Mouse (Mus musculus): Measurements from ENCODE around the gene Mef2d. TPM values are rescaled to one million over a fixed set of nuclear protein-coding genes. Genes with fewer than 3 reads are reported as not detected.

Mef2d gene
- total and polyA plus RNA-seq, 2 experiments from 2014 or later = 34.0 to 53.0 TPM

- Histone ChIP-seq H3K4me1 (ENCODE audit: insufficient read depth) (no peaks in the 10 kb centered on the region), H3K27me3 (ENCODE audit: insufficient read depth, low read length) (no peaks in the 10 kb centered on the region), H3K9me3 (ENCODE audit: low read length) (no peaks in the 10 kb centered on the region), H3K27ac (ENCODE audit: low read depth, low read length) (no peak overlapping the region), H3K4me2 (ENCODE audit: low read depth) (no peak overlapping the region), H3K9ac (no peak overlapping the region), H3K4me3 (ENCODE audit: low read depth, low read length) (no peak overlapping the region), H3K36me3 (ENCODE audit: insufficient read depth) (no peaks in the 10 kb centered on the region)
- 60% methylated on average over 3 of the region's 3 CpGs for WGBS
- no peak for TF ChIP-seq CTCF (IDR thresholded peaks at IDR 0.05; ENCODE audit: low read depth)
- ATAC-seq (no peak), DNase-seq (no peak)
Measured at GRCm38 (mm10) chr3:88127636-88128035, 14.5 kb upstream of the Mef2d start.

GRCm38 (mm10) chr3:88128056-88128455 lies 14.1 kb upstream of the Mef2d start:
- ATAC-seq = no peak
- no peaks in the 10 kb centered on the region for H3K4me1 ChIP-seq (ENCODE audit: insufficient read depth)

GRCm38 (mm10) chr3:88129006-88129405 lies 13.2 kb upstream of the Mef2d start:
- Histone ChIP-seq H3K9me3 (ENCODE audit: low read length) (no peaks in the 10 kb centered on the region), H3K4me3 (ENCODE audit: low read depth, low read length) (no peak overlapping the region), H3K27me3 (ENCODE audit: insufficient read depth, low read length) (no peaks in the 10 kb centered on the region), H3K4me2 (ENCODE audit: low read depth) (no peak overlapping the region), H3K36me3 (ENCODE audit: insufficient read depth) (no peaks in the 10 kb centered on the region), H3K4me1 (ENCODE audit: insufficient read depth) (no peaks in the 10 kb centered on the region), H3K9ac (no peak overlapping the region), H3K27ac (ENCODE audit: low read depth, low read length) (no peak overlapping the region)
- ATAC-seq = no peak
- 46% methylated on average over 4 of the region's 4 CpGs for WGBS
- no peak for TF ChIP-seq CTCF (IDR thresholded peaks at IDR 0.05; ENCODE audit: low read depth)
- no peak for DNase-seq

More at GRCm38 (mm10) chr3:88128056-88128455, 14.1 kb upstream of the Mef2d start:
- no peak for DNase-seq
- H3K36me3 ChIP-seq (ENCODE audit: insufficient read depth) = no peaks in the 10 kb centered on the region
- H3K27me3 ChIP-seq (ENCODE audit: insufficient read depth, low read length) = no peaks in the 10 kb centered on the region
- H3K4me3 ChIP-seq (ENCODE audit: low read depth, low read length) = no peak overlapping the region
- TF ChIP-seq CTCF (IDR thresholded peaks at IDR 0.05; ENCODE audit: low read depth) = no peak
- no peaks in the 10 kb centered on the region for H3K9me3 ChIP-seq (ENCODE audit: low read length)
- H3K27ac ChIP-seq (ENCODE audit: low read depth, low read length) = no peak overlapping the region
- no peak overlapping the region for H3K9ac ChIP-seq
- WGBS = 79% methylated on average over 5 of the region's 5 CpGs
- no peak overlapping the region for H3K4me2 ChIP-seq (ENCODE audit: low read depth)

GRCm38 (mm10) chr3:88131071-88131470 lies 11.1 kb upstream of the Mef2d start:
- no peak for DNase-seq
- Histone ChIP-seq H3K27me3 (ENCODE audit: insufficient read depth, low read length) (no peaks in the 10 kb centered on the region), H3K36me3 (ENCODE audit: insufficient read depth) (no peaks in the 10 kb centered on the region), H3K4me3 (ENCODE audit: low read depth, low read length) (no peak overlapping the region), H3K4me2 (ENCODE audit: low read depth) (no peak overlapping the region), H3K9me3 (ENCODE audit: low read length) (no peaks in the 10 kb centered on the region), H3K9ac (no peak overlapping the region), H3K4me1 (ENCODE audit: insufficient read depth) (no peaks in the 10 kb centered on the region), H3K27ac (ENCODE audit: low read depth, low read length) (no peak overlapping the region)
- whole genome bisulfite sequencing = 97% methylated on average over 3 of the region's 3 CpGs
- no peak for ATAC-seq
- TF ChIP-seq CTCF (IDR thresholded peaks at IDR 0.05; ENCODE audit: low read depth) = no peak

- Histone ChIP-seq H3K9me3 (ENCODE audit: low read length) (no peaks in the 10 kb centered on the region), H3K4me3 (ENCODE audit: low read depth, low read length) (no peak overlapping the region), H3K4me1 (ENCODE audit: insufficient read depth) (no peaks in the 10 kb centered on the region), H3K27me3 (ENCODE audit: insufficient read depth, low read length) (no peaks in the 10 kb centered on the region), H3K4me2 (ENCODE audit: low read depth) (no peak overlapping the region), H3K27ac (ENCODE audit: low read depth, low read length) (no peak overlapping the region), H3K9ac (no peak overlapping the region), H3K36me3 (ENCODE audit: insufficient read depth) (no peaks in the 10 kb centered on the region)
- TF ChIP-seq CTCF (IDR thresholded peaks at IDR 0.05; ENCODE audit: low read depth) = no peak
- DNase-seq (no peak), ATAC-seq (no peak)
- 85% methylated on average over 2 of the region's 2 CpGs for WGBS
Measured at GRCm38 (mm10) chr3:88132492-88132891, 9.7 kb upstream of the Mef2d start.

- Histone ChIP-seq H3K36me3 (ENCODE audit: insufficient read depth) (no peaks in the 10 kb centered on the region), H3K4me3 (ENCODE audit: low read depth, low read length) (no peak overlapping the region), H3K4me1 (ENCODE audit: insufficient read depth) (no peaks in the 10 kb centered on the region; the same call in 1 of the 2 replicates), H3K9me3 (ENCODE audit: low read length) (no peaks in the 10 kb centered on the region), H3K4me2 (ENCODE audit: low read depth) (no peak overlapping the region), H3K27ac (ENCODE audit: low read depth, low read length) (no peak overlapping the region), H3K27me3 (ENCODE audit: insufficient read depth, low read length) (no peaks in the 10 kb centered on the region), H3K9ac (no peak overlapping the region)
- TF ChIP-seq CTCF (IDR thresholded peaks at IDR 0.05; ENCODE audit: low read depth) = no peak
- WGBS = 42% methylated on average over 4 of the region's 4 CpGs
- DNase-seq = no peak
- no peak for ATAC-seq
Measured at GRCm38 (mm10) chr3:88133187-88133771, 8.9 kb upstream of the Mef2d start.

GRCm38 (mm10) chr3:88136346-88136745 lies 5.8 kb upstream of the Mef2d start:
- Histone ChIP-seq H3K4me1 (ENCODE audit: insufficient read depth) (peaks cover 11% of the 10 kb centered on the region; the same call in 1 of the 2 replicates), H3K27me3 (ENCODE audit: insufficient read depth, low read length) (no peaks in the 10 kb centered on the region), H3K27ac (ENCODE audit: low read depth, low read length) (no peak overlapping the region), H3K4me3 (ENCODE audit: low read depth, low read length) (no peak overlapping the region), H3K36me3 (ENCODE audit: insufficient read depth) (no peaks in the 10 kb centered on the region), H3K9ac (no peak overlapping the region), H3K4me2 (ENCODE audit: low read depth) (no peak overlapping the region), H3K9me3 (ENCODE audit: low read length) (no peaks in the 10 kb centered on the region)
- DNase-seq (no peak), ATAC-seq (no peak)
- 86% methylated on average over 9 of the region's 9 CpGs for whole genome bisulfite sequencing
- no peak for TF ChIP-seq CTCF (IDR thresholded peaks at IDR 0.05; ENCODE audit: low read depth)

Data from forebrain, postnatal 0 days (tissue).